Mouse (Mus musculus) kidney, adult 11 months (tissue): Measurements from ENCODE around the gene Prph.

Experiments used
- DNase-seq: peaks from one replicate; pipeline ENCODE4 v3.0.0; 2022

The Prph gene

DNA sequence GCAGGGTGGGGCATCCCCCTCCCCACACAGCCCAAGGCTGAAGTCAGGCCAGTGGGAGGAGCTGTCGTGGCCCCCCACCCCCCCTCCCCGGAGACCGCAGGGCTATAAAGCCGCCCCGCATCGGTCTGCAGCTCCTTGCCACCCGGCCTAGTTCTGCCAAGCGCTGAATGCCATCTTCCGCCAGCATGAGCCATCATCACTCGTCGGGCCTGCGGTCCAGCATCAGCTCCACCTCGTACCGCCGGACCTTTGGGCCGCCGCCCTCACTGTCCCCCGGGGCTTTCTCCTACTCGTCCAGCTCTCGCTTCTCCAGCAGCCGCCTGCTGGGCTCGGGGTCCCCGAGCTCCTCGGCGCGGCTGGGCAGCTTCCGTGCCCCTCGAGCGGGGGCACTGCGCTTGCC, at the start of gene Prph:
TSS of gene Prph (plus strand) at position 135 of the 400 bp plus-strand sequence.
- no peak for DNase-seq

DNA sequence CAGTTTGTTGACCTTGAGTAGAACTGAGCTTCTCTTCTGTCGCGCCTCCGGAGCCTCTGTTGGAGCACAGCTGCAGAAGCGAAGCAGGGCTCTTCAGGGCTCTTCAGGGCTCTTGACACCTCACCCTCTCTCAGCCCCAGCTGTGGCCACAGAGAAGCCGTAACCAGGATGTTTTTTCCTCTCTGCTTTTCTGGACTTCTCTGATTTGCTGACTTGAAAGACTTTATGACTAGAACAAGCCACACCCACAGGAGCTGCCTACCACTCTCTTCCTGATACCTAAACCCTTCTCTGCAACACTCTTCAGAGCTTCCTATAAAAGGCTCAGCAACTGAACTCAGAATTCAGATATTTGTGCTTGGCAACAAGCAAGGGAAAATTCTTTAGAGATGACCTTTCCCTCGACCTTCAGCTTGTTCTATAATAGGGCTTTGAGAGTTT, 46.2 kb upstream of the Prph start:
- DNase-seq = no peak

DNA sequence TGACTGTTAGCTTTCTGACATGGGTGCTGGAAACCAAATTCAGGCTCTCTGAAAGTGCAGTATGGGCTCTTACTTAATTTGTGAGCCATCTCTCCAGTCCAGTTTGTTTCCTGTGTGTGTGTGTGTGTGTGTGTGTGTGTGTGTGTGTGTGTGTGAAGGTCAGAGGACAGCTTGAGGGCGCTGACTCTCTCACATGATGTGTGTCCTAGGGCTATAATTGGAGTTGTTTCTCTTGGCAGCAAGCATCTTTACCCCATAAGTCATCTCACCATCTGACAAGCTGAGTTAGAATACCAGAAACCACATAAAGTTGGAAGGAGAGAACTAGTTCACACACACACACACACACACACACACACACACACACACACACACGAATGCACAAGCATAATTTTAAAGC, 44.1 kb upstream of the Prph start:
- no peak for DNase-seq

DNA sequence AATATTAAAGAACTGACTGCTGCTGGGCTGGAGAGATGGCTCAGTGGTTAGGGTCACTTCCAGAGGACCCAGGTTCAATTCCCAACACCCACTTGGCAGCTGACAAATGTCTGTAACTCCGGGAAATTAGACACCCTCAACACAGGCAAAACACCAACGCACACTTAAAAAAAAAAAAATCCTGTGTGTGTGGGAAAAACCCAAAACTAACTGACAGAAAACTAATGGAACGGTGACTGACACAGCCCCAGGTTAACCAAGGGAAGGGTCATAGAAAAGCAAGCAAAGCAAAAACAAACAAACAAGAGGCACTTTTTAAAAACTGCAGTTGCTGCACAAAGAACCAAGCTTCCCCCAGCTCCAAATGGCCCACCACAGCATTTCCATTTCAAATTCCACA, 43.0 kb upstream of the Prph start:
- no peak for DNase-seq

DNA sequence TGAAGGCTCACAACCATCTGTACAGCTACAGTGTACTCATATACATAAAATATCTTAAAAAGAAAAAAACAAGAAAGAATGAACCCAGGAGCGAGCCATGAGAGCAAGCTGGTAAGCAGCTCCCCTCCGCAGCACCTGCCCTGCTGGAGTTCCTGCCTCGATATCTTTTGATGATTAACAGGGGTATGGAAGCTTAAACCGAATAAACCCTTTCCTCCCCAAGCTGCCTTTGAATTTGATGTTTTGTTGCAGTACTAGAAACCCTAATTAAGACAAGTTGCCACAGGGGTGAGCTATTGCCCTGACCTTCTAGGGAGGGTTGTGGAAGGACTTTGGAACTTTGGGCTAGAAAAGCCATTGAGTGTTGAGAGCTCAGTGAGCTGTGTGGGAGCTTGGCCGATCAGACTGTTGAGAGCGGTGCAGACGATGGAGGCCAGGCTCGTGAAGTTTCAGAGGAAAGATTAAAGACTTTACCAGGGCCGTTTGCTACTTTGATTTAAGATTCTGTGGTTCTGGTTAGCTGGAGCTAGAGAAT, 40.4 kb upstream of the Prph start:
- peak; percentile 61 for DNase-seq

DNA sequence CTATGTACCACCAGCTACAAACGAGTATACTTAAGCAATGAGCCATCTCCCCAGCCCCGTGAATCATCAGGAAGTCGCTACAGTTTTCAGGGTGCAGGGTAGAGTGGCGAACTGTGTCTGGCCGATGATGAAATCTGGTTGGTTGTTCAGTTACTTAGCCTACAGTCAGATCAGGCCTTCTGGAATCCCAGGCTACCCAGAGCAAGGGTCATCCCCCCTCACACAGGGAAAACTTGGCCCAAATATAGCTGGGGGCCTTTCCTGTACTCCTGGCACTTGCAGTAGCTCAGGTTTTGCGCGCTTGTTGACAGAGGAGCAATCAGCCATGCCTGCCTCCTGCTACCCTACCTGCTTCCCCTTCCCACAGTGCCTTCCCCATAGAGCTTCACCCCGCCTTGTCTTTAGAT, 37.6 kb upstream of the Prph start:
- DNase-seq = peak; percentile 73

DNA sequence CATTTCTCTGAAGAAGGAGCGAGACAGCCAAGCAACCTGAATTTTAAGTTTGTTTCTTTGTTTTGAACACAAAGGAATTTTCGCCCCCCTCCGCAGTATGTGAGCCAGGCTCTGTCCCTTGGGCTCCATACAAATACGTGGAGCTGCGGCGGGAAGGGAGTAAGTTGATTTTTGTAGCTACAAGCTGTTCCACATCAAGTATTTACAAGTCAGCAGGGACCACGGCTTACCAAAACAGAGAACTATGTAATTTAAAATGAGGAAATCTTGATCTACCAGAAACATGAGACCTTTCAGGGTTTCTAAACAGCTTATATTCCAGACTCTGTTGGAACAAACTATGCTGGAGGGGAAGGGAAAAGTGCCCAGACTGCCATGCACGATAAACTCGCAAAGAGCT, 37.0 kb upstream of the Prph start:
- peak; percentile 69 for DNase-seq

DNA sequence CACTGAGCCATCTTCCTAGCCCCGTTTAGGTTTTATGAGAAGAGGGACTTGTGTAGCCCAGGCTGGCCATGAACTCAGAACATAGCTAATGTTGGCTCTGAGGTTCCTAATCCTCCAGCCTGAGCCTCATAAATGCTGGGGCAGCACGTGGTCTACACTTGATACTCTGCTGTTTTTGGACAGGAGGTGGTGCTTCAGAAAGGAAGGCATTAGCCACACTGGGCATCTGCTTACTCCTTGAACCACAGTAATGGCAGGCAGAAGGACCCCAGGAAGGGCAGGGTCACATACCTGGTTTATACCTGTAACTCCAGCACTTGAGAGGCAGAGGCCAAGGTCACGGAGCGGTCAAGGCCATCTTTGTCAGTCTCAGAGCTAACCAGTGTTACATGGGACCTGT, 36.3 kb upstream of the Prph start:
- DNase-seq = no peak

DNA sequence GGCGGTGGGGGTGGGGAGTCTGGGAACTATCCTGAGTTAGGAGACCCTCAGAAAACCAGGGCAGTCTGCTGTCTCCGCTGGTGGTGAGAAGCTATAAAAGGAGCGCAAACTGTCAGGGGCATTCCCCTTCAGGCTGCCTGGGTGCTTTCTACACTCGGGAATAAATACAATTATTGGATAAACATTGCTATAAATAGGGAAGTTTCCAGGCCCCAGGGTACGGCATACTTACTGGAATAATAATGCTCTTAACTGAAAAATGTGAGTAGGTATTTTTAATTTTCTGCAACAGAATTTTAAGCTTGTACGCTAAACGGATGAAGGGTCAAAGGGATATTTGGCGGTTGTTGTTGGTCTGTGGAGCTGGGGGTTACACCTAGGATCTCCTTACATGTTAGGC, 35.5 kb upstream of the Prph start:
- DNase-seq = no peak

DNA sequence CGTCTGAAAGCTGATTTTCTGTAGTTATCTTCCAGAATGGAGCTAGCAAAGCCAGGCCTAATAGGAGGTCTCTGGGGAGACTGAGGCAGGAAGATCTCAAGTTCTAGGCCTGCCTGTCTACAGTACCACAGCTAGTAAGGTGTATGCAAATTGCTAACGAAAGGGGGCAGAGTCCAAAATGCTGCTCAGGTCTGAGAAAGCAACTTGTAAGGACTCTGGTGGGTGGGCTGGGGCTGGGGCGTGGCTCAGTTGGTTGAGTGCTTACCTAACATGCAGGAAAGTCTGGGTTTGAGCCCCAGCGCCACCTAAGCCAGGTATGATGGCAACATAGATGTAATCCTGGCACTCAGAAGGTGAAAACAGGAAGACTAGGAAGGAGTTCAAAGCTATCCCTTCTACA, 34.8 kb upstream of the Prph start:
- no peak for DNase-seq

DNA sequence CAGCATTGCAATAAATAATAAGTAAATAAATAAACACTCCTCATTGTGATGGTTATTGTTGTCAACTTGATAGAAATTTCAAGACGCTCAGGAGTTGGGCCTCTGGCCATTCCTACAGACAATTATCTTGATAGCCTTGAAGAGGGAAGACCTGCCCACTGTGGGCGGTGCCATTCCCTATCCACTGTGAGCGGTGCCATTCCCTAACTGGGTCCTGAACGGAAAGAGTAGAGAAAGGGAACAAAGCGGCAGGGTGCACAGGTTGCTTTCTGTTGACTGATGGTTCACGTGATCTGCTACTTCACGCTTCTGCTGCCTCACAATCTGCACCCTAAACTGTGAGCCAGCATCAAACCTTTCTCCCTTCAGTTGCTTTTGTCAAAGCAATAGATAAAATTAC, 33.7 kb upstream of the Prph start:
- DNase-seq = no peak

DNA sequence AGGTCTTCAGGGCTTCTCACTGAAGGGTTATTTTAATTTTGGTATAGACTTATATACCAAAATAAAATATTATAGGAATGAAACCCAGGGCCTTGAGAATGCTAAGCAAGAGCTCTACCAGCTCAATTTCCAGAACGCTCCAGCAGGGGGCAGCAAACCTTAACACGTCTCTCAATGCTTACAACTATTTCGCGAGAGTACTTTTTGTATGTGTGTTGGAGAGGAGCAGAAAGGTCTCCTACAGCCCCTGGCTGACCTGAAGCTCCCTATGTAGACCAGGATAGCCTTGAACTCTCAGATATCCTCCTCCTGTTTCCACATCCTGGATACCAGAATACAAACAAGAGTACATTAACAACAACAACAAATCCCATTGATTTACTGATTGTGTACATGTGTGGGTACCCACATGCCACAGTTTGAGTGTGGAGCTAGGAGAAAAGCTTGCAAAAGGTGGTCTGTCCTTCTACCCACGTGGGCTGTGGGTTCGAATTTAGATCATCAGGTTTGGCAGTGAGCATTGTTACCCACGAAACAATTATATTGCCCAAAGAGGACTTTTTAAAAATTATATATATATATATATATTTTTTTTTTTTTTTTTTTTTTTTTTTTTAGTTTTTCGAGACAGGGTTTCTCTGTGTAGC, 30.2 kb upstream of the Prph start:
- DNase-seq = peak; percentile 64

DNA sequence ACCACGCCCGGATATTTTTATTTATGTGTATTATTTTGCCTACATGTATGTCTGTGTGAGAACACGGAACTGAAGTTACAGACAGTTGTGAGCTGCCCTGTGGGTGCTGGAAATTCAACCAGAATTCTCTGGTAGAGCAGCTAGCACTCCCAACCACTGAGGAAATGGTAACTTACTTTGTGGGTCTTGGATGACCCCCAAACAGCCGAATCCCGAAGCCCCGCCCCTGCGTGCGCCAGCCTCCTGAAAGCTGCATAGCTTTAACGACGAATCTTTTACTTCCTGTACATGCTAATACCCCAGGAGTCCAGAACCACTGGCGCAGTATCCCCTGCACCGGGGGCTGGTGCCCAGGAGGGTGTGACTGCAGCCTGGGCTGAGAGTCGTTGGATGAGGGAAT, 29.6 kb upstream of the Prph start:
- no peak for DNase-seq

DNA sequence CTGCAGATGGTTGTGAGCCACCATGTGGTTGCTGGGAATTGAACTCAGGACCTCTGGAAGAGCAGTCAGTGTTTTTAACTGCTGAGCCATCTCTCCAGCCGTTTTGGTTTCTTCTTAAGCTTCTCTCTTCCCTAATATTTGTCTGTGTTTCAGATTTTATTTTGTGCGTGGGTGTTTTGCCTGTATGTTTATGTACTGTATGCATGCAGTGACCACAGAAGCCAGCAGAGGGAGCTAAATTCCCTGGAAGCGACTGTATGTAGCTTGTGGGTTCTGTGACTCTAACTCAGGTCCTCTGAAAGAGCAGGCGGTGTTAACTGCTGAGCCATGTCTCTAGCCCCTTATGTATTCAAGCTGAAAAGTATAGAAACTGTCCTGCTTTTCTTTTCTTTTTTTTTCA, 28.7 kb upstream of the Prph start:
- no peak for DNase-seq

DNA sequence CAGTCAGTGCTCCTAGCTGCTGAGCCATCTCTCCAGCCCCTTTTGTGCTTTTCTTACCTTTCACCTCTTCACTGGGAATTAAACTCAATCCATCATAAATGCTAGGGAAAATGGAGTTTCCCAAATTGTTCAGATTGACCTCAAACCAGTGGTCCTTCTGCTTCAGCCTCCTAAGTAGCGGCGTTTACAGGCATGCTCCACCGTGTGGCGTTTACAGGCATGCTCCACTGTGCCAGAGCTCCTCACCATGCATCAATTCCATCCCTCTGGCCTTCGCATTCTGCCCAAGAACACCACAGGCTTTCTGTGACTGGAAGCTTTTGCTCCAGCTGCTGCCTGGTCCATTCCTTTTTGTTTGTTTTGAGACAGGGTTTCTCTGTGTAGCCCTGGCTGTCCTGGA, 27.9 kb upstream of the Prph start:
- no peak for DNase-seq

DNA sequence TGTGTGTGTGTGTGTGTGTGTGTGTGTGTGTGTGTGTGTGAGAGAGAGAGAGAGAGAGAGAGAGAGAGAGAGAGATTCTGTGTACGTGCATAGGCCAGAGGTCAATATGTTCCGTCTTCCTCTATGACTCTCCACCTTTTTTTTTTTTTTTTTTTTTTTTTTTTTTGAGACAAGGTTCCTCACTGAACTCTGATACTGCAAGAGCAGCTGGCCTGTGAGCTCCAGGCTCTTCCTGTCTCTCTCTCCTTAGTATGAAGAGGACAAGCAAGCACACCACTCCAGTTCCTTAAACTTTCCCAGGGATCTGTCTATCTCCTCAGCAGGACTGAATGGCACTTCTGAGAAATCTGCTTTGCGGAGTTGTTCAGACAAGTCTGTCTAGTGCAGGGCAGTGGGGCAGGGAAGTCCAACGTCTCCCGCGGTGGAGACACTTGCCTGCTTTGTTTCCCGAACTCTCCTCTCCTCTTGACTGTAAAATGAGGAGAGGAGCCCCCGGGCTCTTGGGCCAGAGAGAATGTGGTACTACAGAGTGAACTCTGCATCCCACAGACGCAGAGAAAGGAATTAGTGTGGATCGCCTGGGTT, 26.0 kb upstream of the Prph start:
- DNase-seq = no peak

DNA sequence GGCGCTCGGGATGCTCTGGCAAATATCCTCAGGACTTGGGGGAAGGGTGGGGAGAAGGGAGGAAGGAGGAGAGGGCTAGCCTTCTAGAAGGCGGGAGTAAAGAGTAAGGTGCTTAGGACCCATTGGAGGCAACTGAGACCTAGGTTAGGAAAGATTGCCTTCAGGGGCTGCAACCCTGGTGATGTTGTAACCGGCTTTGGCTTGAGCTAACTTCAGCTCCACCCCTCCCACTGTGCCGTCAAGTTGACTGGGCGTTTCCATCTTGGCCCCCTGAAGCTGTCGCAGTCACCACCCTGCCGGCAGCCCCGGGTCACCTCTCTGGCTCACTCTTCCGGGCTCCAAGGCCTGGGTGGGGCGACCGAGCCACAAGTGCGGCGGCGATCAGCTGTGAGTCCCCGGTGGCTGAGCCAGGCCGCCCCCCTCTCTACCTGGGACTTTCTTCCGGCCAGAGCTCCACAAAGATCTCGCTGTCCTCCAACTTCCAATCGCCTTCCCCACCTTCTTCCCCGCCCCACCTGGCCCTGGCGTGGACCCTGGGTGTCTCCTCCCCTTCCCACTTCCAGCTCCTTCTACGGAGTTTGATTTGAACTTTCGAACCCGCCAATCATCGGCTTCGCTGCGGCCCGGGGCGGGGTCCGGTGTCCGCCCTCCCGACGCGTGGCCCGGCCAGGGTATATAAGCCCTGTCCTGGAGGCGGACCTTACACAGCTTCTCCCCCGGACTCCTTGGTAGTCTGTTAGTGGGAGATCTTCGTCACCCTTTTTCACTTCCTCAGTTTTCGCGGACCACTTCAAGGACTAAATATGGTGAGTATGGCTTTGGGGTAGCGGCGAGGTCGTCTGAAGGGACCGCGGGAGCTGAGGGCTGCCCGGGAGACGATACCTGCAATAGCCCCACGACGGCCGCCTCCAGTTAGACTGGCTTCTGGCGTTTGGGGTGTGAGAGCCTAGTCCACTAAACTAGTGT, 25.1 kb upstream of the Prph start, which contains the start of gene Tuba1c:
TSS of gene Tuba1c (plus strand) at position 273 of the 966 bp plus-strand sequence.
- DNase-seq = peak; percentile 96

DNA sequence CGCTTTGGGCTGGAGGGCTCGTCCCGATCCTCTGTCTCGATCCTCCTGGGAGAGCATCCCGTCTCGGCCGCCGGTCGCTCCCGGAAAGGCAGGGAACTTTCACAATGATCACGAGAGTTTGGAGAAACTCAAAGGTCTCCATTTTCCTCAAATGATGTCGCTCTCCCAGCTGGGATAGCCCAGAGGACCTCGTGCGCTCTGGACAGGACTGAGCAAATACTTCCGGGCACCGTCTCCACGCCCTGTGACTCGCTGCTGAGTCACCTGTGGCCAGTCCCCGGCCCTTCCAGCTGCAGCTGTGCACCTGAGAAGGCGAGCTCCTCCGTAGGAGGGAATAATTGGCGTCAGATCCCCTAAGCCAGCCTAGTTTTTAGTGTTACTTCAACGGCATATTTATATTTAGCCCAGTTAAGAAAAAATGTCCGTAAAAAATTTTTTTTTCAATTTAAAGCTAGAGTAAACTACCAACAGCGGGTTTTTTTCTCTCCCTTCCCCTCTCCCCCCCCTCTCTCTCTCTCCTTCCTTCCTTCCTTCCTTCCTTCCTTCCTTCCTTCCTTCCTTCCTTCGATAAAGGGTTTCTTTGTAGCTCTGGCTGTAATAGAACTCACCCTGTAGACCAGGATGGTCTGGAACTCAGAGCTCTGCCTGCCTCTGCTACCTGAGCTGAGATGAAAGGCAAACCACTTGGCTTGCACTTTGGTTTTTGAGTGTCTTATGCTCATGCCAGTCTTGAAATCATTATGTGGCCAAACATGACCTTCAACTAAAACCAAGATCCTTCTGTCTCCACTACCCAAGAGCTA, 24.2 kb upstream of the Prph start:
- peak; percentile 72 for DNase-seq

DNA sequence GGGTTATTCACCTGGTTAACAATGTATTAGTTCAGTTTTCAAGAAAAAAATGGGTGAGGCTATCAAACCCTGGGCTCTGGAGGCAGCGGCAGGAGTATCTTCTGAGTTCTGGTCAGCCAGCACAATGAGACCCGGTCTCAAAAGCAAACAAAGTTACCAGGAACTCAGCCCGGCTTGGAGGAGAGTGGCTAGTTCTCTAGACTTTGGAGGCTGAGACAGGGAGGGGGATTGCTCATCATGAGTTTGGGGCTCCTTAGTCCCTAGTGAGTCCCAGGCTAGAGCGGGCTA, 23.6 kb upstream of the Prph start:
- DNase-seq = no peak

DNA sequence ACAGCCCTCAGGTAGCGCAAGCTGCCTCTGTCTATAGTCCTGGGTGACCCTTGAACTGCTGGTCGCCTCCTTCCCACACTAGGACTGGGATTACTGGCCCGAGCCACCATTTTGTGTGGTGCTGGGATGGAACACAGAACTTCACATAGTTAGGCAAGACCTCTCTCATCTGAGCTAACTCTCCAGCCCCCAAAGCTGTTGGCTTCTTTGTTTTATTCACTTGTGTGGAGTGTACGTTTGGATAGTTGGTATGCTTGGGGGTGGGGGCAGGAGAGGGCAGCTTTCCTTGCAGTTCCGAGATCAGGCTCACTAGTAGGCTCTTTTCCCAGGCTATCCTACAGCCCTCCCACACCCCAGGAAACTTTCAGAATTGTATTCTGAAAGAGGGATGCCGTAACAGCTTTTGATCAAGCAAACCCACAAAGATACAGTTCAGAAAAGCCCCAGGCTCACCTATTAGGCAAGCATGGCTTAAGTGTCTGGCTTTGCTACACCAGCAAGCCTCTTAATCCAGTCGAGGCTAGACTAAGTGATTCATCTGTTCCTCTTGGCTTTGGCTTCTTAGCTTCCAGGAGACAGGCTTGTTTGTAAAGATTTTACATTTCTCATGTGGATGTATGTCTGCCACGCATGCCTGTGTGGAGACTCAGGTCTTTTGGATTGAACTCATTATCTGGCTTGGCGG, 22.8 kb upstream of the Prph start:
- no peak for DNase-seq

DNA sequence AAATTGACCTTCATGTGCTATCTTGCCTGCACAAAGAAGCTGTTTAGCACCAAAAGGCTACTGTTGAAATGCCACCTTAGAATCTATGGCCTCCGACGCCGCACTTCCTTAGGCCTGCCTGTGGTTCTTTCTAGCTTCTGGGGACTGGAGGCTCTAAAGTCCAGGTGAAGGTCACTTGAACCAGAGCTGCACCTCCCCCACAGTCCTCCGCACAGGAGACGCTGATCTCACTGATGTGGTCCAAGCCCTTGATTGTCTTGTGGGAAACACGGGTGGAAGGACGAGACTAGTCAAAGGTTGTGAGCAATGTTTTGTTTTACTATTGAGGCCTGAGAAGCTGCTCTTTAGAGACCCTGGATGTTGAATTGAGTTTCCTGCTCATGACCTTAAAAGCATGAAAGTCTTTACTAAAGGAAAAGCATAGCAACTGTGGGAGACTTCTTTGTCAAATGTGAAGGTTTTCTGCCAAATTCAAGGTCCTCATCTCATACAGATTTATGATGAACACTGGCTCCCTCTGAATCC, 22.2 kb upstream of the Prph start:
- DNase-seq = peak; percentile 67
